Mouse (Mus musculus) E14TG2a.4 (cell line): ENCODE measurements around the gene Ncbp3.

Source experiments
- CTCF ChIP-seq: conservative IDR thresholded peaks from 2 replicates; pipeline ENCODE4 v1.5.1; 2014; ENCODE audit warnings: low read length
- NANOG ChIP-seq: IDR thresholded peaks from 2 replicates; pipeline ENCODE4 v1.6.1; 2014; ENCODE audit warnings: borderline replicate concordance, low read length, mixed read lengths

DNA sequence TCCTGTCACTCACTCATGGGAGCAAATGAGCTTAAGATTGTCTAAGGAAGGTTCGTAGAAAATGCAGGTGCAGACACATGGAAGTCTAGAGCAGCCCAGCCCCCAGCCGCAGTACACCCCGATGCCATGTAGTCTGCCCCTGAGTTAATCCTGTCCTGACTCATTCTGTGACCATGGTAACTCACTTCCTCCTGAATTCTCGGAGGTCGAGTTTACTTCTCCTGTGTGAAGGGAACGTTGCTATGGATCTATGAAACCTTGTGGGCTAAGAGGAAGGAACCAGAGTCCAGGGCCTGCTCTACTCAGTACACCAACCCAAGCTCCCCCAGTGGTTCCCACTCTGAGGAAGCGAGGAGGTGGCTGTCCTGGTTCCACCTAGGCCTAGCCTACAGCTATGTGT is 45.3 kb downstream of the Ncbp3 start:
- TF ChIP-seq CTCF (no peak), NANOG (no peak)
